Mouse (Mus musculus) ovary, postnatal 14 days (tissue): ENCODE results near the gene Gm10282.

Experiments
- DNase-seq: peaks from one replicate; pipeline ENCODE4 v3.0.0; 2022; ENCODE audit warnings: low spot score

Gene Gm10282

DNA sequence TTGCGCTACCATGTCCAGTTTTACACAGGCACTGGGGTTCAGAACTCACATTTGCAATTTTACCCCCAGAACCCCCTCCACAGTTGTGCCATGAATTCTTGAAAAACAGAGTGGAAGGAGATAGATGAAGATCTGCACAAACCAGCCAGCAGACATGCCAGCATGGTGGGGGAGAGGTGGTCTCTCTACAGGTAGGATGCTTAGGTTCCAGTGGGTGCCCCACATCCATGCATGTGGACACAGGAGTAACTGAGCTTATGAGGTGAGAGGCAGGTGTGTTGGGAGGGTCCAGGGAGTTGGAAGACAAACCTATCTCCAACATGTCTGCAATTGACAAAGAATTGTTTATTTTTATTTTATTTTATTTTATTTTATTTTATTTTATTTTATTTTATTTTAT is 6.1 kb downstream of the Gm10282 start:
- DNase-seq, result no peak

- no peak for DNase-seq
Observed at GRCm38 (mm10) chr8:72296561-72296960, 8.5 kb downstream of the Gm10282 start.

GRCm38 (mm10) chr8:72295679-72296078 is 9.4 kb downstream of the Gm10282 start:
- peak; percentile 50 for DNase-seq

DNA sequence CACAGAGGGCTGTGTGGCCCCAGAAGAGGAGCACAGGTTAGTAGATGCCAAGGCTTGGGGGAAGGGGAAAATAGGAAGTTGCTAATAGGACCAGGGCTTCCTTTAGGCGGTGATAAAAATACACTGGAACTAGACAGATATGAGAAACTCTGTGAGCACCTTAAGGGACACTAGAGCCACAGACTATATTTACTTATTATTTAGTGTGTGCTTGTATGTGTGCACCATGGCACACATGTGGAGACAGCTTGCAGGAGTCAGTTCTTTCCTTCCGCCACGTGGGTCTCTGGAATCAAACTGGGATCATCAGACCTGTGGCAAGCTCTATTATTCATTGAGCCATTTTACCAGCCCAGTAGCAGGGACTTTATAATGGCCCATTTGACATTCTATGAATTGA is 9.9 kb downstream of the Gm10282 start:
- no peak for DNase-seq

DNA sequence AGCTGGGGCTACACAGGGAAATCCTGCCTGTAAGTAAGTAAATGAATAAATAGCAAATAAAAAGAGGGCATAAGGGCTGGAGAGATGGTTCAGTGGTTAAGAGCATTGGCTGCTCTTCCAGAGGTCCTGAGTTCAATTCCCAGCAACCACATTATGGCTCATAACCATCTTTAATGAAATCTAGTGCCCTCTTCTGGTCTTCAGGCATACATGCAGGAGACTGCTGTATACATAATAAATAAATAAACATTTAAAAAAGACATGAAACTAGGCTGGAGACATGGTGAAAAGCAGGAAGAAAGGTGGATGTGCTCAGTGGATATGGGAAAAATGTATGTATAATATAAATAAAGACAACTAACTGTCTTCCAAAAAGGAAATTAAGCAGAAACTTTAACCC is 11.8 kb downstream of the Gm10282 start:
- DNase-seq, result no peak

- no peak for DNase-seq
Observed at GRCm38 (mm10) chr8:72291104-72291503, 14.0 kb downstream of the Gm10282 start.

GRCm38 (mm10) chr8:72289051-72289450 is 16.0 kb downstream of the Gm10282 start:
- no peak for DNase-seq

- DNase-seq, result no peak
Observed at GRCm38 (mm10) chr8:72285285-72285684, 19.8 kb downstream of the Gm10282 start.

DNA sequence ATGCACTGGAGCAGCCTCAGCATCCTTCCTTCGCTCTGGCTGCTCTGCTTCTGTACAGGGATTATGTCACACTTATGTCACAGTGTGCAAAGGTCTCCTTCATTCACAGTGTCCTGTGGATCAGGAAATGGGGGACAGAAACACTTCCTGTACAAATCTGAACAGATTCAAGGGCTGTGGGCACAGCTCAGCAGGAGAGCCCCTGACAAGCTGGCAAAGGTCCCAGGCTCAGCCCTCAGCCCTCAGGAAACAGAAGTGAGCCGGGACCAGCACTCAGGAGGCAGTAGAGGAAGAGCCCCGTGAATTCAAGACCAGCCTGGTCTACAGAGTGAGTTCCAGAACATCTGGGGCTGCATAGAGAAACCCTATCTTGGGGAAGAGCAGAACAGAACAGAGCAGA is 23.4 kb downstream of the Gm10282 start:
- DNase-seq, result no peak

DNA sequence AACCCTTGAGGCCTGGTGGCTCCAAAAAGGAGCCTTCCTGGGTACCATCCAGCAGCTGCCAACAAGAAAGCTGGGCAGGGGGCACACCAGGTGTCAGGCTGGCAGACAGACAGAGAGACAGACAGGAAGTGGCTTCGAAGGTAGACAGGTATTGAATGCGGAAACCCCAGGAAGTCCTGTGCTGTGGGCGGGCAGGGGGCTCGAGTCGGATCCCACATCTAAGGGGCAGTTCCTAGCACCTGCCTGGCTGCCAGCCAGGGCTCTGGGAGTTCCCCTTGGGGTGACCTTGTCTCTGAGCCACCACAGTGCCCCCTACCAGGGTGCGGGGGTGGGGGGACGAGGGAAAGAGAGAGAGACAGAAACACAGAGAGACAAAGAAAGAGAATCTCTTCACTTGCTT is 25.9 kb downstream of the Gm10282 start:
- DNase-seq, result no peak

DNA sequence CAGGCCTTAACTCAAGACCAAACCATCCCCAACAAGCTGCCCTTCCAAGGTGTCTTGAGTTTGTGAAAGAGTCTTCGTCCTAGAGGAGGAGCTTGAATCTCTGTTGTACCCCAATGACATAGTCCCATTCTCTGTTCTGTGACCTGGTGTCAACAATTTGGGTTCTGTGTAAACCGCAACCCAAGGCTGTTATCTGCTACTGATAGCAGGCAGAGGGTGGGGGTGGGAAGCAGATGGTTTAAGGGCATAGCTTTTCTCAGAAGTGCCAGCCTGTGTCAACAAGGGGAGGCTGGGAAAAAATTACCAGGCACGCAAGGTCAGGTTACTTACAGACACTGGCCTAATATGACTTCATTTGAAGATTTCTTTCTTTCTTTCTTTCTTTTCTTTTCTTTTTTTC is 27.8 kb downstream of the Gm10282 start:
- DNase-seq, result no peak

GRCm38 (mm10) chr8:72273807-72274206 is 31.3 kb downstream of the Gm10282 start:
- no peak for DNase-seq

DNA sequence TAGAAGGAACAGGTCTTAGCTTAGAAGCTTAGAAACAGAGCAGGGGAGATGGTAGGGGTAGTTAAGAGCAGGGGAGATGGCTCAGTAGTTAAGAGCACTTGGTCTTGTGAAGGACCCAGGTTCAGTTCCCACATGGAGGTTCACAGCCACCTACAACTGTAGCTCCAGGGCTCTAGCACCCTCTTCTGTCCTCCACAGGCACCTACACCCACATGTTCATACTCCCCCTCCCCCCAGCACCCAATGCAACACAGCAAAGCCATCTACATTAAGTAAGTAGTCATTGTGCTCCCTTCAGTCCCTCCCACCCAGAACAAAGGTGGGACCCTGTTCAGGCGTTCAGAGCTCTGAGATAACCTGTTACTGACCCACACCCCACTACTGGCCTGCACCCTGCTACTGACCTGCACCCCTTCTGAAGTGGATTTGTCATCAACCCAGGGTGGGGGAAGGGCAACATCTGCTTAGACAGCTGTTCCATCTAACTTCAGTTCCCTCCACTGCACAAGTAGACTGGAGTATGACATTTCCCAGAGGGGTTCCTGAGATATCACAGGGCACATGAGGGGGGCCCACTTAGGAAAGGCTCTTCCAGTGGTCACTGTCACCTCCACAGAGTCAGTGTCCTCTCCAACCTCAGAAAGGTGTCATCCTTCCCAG is 31.8 kb downstream of the Gm10282 start:
- no peak for DNase-seq

- peak; percentile 55 for DNase-seq
Observed at GRCm38 (mm10) chr8:72272361-72272760, 32.7 kb downstream of the Gm10282 start.

- no peak for DNase-seq
Observed at GRCm38 (mm10) chr8:72271691-72272090, 33.4 kb downstream of the Gm10282 start.

- DNase-seq, result no peak
Observed at GRCm38 (mm10) chr8:72271051-72271660, 33.9 kb downstream of the Gm10282 start.

- no peak for DNase-seq
Observed at GRCm38 (mm10) chr8:72270606-72271005, 34.5 kb downstream of the Gm10282 start.

DNA sequence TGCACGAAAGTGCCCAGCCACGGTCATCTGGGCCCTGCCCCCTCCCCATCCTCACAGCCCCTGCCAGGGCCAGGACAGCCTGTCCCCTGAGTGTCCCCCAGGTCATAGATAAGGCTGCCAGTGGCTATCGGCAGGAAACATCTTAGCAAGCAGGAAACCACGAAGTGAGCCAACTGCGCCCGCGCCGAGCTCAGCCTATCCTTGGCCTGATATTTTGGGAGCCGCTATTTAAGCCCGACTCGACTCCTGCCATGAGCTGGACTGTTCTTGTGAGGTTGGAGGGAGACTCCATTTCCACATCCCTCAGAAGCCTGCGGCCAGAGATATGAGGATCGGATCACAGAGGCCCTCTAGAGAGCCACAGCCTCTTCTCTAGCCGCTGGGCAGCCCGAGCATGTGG is 36.7 kb downstream of the Gm10282 start:
- DNase-seq, result no peak

- no peak for DNase-seq
Observed at GRCm38 (mm10) chr8:72267106-72267505, 38.0 kb downstream of the Gm10282 start.

GRCm38 (mm10) chr8:72266671-72267070 is 38.4 kb downstream of the Gm10282 start:
- no peak for DNase-seq

DNA sequence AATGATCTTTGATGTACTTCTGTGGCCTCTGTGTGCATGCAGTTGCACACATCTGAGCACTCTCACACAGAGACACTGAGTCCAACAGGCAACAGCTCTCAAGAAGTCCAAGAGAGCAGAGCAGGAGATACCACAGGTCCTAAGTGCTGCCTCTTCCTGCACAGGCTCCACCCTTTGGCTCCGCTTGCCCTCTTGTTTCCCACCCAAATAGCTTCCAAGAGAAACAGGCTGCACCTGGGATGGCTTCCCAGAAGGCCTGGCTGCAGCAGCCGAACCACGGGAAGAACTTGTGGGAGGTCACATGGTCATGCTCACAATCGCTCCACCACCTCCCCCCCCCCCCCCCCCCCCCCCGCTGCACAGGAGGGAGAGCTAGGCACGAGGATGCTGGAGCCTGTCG is 39.7 kb downstream of the Gm10282 start:
- no peak for DNase-seq

DNA sequence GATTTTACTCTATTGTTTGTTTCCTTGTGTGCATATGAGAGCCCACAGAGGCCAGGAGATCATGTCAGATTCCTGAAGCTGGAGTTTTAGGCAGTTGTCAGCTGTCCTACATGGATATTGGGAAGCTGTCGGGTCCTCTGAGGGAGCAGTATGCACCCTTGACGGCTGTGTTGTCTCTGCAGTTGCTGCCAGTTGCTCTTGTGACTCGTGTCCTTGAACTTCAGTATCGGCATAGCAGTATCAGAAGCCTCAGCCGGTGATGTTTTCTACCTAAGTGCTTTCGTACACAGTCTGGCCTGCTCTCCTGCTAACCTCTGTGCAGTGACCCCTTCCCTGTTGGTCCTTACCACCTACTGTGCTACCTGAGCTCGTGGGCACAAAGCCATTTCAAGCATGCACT is 41.6 kb downstream of the Gm10282 start:
- DNase-seq, result no peak

DNA sequence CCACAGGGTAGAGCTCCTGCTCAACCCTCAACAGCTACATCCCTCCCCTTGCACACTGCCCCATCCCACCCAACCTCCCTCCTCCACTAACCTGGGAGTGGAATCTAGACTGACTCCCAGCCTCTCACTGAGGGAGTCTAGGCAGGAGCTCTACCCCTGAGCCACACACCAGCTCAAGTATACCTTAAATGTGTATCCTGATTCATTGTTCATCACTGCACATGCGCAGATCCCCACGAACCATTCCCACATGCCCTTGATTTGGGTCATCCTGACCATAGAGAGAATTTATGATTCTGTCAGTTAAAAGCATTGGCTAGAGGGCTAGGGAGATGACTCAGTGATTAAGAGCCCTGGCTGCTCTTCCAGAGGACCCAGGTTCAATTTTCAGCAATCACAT is 42.3 kb downstream of the Gm10282 start:
- no peak for DNase-seq

DNA sequence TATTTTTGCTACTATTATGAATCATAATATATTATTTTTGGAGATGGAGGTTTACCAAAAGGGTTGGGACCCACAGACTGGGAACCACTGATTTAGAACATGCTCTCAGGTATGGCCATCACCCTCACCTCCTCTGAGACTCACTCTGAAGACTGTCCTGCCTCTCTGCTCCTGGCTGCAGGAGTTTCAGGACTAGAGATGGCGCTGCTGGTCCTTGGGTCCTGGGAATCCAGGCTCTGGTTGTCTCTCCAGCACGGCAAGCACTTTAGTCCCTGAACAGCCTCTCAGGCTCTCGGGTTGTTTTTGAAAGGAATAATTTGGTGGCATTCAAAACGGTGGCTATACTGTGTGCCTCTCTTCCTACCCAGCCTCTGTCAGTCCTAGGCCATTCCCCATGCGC is 43.2 kb downstream of the Gm10282 start:
- no peak for DNase-seq
